Mouse (Mus musculus) cerebellum, adult 9-10 months (tissue): ENCODE measurements around the gene Gsk3a.

ENCODE experiments used
- DNase-seq: peaks from one replicate; pipeline ENCODE4 v3.0.0; 2022

The Gsk3a gene

DNA sequence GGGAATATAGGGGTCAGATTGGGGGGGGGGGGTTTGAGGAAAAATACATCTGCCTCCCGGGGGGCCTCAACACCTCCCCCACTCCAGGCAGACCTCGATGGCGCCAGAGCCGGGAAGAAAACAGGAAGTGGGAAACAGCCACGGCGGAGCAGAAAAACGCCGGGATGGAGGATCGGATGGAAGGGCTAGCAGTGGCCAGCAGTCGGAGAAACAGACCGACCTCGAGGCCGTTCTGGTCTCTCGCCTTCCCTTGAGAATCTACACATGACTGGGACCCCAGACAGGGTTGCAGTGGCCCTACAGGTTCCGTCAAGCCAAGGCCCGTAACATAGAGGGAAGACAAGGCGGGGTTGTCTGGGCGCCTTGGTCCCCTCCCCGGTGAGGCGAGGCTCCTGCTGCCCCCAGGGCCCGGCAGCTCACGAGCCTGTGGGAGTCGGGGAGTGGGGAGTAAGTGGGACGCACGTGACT is 11.2 kb upstream of the Gsk3a start:
- peak; percentile 73 for DNase-seq

DNA sequence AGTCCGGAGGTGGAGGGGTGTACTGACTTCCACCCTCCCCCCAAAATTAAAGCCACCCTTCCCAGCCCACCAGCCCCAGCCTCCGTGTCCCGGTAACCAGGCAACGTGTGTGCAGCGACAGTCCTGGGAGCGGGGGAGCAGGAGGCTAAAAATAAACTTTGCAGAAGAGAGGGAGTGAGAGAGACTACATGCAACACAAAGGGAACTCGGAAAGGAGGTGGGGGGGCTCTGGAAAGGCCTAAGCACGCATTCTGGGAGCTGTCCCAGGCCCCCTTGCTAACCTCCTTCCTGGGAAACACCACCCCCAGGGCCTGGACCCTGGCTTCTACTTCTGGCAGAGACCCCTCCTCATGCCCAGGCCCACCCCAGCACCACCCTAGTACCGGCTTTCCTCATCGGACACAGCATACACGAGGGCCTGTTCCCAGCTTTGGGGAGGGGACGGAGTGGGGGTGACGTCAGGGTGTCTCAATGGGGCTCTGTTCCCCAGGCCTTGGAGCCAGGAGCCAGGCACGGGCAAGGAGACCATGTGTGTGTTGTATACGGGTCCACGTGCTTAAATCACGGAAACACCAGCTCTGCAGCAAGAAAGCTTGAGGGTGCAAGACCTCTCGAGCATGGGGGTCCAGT is 10.5 kb upstream of the Gsk3a start:
- DNase-seq: peak; percentile 74

DNA sequence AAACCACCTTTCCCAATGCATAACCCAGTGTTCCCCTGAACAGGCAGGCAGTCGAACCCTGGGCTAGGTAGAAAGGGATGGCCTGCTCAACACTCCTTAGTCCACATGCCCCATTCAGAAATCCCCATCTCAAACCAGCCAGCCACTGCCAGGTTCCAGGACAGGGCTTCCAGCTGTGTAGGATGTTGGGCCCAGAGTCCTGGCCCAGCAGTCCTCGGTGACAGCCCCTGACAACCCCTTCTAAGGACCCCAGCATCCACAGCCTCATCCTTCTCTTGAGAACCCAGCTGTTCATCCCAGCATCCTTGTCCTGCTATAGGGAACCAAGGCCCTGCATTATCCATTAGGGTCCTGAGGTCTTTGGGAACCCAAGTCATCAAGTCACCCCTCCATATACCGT is 9.8 kb upstream of the Gsk3a start:
- DNase-seq: peak; percentile 45

DNA sequence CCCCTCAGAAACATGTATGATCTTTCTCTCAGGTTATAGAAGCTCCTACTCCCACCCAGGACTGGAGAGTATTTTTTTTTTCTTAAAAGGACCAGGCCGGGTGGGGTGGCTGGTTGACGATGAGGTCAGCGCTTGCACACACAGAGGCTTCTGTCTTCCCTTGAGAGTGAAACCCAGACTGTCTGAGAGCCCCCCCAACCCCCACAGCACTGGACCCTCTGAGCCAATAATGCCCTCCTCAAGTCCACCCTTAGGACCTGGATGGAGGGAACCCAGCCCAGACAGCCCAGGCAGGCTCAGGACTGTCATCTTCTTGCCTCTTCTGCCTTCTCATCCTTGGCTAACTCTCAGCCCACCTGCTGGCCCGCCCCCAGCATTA is 9.1 kb upstream of the Gsk3a start:
- DNase-seq: peak; percentile 54

DNA sequence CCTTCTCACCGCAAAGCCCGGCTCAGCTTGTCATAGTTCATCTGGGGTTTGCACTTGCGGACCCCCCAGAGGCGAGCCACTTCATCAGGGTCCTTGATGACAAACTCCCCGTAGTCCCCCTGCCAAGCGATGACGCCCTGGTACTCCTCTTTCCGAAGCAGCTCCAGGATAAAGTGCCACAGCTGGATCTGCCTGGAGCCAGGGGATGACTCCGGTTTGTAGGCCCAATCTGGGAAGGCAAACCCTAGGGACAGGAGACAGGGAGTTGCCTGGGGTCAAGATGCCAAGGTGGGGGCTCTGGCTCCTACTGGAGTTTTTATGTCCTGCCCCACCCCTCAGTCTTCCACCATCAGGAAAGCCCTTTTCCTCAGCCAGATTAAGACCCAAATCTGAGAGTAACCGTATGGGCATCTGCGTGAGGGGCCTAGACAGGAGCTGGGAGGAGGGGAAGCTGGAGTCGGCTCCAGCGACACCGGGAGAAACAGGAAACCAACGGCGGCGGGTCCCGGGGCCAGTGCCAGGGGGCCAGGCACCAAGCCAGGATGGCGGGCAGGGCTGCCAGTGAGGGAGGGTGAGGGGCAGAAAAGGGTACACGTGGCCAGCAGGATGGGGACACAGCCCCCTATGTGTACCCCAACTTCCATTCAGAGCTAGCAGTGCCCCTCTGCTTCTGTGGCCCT is 8.6 kb upstream of the Gsk3a start:
- peak; percentile 63 for DNase-seq

DNA sequence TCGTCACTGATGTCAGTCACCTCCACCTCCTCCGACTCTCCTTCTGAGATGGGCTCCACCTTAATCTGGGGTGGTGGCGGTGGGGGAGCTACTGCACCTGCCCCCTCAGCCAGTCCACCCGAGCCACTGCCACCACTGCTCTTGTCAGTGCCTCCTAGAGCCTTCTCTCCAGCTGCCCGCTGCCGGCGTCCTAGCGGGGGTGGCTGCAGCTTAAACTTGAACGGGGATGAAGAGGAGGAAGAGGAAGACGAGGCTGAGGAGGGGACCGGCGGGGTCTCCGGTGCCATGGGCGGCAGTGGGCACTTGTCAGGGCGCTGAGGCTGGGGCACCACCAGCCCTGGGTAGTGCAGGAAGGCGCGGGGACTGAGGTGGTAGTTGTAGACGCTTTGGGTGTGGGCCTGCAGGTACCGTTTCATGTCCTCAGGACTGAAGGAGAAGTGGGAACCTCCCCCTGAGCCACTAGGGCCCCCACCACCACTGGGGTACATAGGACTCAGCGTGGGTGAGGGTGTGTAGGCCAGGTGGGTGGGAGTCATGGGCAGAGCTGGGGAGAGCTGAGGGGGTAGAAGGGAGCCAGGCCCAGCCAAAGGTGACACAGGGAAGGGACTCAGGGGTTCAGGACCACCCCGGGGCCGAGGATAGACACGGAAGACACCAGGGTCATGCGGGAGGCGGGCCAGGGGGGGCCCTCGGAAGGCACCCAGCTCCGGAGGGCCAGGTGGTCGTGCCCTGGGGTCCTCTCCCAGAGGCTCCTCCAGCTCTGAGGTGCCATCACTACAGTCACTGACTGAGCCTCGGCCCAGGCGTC is 7.1 kb upstream of the Gsk3a start:
- peak; percentile 48 for DNase-seq

DNA sequence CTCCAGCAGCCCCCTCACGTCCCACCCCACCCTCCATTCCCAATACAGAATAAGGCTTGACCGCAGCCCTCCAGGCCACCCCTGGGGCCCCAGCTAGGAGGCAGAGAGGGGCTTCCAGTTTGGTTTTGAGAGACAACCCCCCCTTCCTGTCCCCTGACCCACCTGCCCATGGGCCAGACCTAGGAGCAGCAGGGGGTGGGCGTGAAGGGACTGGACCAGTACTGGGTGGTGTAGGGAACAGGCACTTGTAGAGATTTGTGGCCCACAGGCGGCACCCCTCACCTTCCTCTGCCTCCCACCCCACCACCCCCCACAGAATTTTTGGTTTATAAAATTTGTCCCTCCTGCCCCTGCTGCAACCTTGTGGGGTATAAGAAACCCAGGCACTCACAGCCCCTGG is 5.7 kb upstream of the Gsk3a start:
- DNase-seq: peak; percentile 51

DNA sequence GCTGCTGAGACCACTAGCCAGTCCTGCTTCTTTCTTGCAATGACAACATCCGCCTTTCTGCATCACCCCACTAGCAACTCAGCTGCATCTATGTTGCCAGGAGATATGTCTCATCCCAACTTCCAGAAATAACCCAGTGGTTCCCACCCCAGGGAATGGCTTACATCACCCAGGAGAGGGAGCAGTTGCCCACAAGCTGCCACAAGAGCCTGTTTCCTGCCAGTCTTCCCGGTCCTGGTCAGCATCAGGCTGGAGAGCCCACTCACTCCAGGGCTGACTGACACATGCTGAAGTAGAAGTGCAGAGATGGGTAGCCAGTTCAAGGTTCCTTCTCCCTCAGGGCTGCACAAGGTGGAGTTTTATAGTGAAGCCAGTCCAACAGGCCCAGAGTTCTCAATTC is 3.4 kb upstream of the Gsk3a start:
- peak; percentile 75 for DNase-seq

DNA sequence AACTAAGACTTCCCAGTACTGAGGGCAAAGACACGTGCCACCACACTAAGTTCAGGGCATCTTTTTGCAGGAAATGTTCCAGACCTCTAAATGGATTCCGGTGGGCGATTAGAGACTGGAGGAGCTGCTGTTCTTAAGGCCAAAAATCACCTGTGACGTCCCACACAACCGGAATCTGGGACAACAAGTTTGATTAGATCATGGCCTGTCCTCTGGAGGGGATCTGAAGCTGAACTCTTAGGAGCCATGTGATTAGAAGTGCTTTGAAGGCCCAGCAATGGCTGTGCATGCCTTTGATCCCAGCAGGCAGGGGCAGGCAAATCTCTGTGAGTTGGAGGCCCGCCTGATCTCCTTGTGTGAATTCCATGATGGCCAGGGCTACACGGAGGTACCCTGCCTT is 3.0 kb upstream of the Gsk3a start:
- DNase-seq: peak; percentile 67

DNA sequence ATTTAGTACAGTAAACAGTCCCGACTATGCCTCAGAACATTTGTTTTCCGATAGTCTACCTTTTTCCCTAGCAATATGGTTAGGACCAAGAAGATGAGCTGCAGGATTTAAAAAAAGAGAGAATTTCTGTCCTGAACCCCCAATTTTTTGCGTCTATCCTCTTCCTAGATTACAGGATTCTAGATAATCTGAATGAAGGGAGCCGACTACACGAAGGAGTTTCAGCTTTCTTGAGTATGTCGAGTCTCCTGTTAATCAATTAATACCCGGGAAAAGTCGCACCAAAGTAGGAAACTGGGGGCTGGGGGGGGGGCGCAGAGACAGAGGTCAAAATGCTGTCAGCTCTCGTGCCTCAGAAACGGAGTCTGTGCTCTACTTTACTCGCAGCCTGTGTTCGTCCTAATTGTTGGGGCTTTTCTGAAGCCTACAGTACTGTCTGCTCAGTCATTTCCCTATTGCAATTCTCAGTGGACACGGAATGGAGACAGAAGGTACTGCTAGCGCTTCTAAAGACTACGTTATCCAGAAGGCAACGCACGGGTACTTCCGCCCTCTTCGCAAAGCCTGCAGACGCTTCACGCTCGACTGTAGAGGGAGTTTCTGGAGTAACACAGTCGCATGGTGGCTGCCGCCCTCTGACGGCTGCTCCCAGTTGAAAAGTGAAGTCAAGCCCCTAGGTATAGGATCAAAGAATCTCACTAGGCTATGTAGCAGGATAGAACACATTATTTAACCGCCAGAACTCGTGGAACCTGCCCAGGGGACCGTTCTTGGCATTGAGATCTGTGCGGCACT is 1.4 kb upstream of the Gsk3a start:
- DNase-seq: peak; percentile 92

DNA sequence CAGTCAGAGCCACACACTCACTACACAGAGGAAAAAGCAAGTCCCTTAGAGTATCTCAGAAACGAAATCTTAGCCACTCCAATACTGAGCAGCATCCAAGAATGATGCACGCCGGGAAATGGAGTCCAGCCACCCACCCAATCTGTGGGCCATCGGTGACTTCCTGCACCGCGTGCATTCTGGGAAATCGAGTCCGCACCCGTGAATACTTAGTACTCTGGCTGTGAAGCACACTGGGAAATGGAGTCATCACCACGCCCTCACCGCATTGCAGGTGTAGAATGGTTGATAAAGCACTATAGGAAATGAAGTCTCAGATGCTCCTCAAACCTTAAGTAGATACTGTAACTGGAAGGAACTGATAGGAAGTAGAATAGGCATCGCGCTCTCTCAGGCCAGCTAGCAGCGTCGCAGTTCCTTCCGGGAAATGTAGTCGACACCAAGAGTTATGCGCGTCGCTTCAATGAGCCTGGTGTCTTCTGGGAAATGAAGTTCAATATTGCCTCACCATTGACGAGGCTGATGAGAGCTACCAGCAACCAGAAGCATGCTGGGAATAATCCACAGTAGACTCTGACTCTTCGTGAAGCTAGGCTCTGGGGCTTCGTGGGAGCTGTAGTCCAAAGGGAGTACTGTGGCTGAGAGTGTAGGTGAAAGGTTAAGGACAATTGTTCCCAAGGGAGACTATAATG is 510 bp upstream of the Gsk3a start:
- peak; percentile 98 for DNase-seq

DNA sequence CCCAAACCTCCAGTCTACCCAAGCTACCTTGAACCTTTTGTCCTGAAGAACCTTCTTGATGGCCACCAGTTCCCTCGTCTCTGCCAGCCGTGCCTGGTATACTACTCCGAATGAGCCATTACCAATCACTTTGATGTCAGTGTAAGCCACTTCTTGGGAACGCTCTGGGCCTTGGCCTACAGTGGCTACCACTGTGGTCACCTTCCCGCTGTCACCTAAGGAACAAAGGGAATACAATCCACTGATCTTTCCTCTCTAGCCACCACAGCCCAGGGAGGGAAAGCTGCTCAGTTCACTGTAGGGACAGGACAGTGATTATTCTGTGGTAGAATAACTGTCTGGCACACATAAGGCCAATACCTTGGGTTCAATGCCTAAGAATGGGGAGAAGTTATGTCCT is 2.1 kb downstream of the Gsk3a start:
- peak; percentile 53 for DNase-seq

DNA sequence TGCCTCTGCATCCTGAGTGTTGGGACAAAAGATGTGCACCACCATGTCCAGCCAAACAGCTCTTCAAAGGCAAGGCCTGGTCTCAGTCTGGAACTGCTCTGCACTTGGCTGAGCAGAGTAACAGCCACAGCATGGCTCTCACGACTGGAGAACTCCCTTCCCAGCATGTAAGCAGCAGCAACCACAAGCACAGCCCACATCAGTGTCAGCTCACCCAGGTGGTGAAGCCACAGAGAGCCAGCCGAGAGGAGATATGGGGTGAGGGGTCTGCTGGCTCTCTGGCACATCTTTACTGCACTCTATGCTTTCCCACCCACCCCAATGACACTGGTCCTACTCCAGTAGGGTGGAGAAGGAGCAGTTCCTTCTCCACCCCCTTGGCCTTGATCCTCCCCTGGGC is 4.6 kb downstream of the Gsk3a start:
- no peak for DNase-seq

DNA sequence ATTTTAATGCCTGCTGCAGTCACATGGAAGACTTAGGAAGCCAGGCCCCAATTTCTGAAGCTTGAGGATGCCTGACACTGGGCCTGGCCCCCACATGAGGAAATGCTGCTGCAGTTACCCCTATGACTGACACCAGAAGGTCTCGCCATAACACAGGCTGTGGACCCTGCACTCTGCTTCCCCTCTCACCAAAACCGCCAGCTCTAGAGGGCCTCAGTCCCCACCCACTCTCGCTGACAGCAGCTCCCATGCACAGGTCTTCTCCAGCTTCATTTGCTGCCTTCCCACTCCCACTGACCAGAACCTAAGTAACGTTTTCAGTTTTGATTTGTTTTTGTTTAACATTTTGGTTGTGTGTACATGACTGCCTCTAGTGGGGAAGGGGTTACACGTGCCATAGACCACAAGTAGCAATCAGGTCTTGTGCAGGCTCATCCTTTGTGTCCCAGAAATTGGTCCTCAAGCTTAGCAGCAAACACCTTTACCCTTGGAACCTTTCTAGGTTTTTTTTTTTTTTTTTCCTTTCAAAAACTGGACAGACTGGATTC is 5.5 kb downstream of the Gsk3a start:
- DNase-seq: no peak

DNA sequence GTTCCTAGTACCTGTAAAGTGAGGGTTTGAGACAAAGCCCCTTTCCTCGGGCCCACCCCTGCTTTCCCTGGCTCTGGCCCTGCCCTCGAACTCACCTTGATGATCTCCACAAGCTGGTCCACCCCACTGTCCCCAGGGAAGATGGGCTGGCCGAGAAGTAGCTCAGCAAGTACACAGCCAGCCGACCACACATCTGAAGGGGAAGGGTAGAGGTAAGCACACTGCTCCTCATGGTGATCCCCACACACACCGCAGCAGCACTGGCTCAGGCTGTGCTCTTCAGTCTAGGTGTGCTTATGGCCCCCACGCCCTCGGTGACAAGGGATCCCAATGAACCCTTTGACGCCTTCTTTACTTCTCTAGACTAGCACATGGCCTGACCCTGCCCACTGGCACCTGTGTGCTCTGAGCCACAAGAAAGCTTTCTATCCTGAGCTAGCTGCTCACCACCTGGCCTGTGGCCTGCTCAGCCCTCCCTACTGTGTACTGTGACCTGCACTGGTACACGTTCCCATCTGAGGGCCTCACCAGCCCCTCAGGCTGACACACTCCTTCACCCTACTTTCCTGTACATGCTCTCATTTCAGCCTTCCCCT is 6.9 kb downstream of the Gsk3a start:
- no peak for DNase-seq

DNA sequence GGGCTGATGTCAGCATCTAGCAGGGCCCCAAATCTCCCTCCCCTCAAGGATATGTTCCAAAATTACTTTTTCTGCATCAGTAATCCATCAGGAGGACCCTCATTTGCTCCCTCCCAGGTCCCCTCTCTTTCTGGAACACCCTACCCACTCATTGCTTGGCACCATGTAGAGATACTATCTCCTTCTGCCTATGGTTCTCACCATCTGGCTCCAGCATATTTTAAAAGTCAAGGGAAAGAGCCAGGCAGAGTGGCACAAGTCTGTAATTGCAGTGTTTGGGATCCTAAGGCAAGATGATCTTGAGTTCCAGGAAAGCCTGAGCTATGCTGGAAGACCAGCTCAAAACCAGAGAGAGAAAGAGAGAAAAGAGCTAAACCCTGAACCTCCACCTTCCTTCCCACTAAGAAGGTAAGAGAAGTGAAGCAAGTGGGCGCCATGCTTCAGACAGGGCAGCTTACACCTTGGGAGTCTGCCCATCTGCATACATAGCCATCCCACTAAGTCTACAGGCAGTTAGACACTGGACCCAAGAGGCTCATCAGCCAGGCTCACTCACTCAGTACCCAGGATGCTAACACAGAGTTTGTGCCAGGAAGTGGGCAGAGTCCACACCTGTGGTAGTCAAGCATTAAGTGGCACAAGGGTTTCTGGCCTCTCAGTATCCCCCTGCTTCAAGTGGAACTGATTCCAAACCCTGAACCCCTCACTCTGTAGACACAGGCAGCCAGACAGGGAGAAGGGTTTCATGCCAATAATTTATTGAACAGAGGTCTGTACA is 9.9 kb downstream of the Gsk3a start:
- DNase-seq: no peak

DNA sequence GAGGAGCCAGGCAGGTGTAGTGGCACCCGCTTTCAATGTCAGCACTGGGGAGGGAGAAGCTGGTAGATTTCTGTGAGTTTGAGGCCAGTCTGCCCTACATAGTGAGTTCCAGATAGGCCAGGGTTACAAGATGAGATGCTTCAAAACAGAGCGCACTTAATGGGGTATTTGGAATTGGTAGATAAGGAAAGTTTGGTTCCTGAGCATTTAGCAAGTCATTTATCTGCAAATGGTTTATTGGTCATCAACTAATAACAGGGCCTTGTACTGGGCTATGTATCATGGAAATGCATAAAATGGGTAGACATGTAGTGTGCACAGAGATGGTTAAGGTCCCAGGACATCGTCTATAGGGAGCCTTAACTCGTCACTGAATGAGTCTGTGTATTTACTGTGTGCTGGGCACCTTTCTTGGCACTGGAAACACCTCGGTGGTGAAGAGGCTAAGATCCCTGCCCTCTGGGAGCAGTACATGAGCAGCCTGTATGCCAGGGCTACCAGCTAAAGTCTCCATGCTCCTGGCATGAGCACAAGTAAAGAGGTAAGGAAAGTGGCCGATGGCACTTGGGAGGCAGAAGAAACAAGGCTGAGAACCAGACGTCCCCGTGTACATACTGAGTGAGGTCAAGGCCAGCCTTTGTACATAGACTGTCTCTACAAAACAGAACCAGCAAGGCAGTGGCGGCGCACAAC is 15.2 kb downstream of the Gsk3a start:
- peak; percentile 54 for DNase-seq

DNA sequence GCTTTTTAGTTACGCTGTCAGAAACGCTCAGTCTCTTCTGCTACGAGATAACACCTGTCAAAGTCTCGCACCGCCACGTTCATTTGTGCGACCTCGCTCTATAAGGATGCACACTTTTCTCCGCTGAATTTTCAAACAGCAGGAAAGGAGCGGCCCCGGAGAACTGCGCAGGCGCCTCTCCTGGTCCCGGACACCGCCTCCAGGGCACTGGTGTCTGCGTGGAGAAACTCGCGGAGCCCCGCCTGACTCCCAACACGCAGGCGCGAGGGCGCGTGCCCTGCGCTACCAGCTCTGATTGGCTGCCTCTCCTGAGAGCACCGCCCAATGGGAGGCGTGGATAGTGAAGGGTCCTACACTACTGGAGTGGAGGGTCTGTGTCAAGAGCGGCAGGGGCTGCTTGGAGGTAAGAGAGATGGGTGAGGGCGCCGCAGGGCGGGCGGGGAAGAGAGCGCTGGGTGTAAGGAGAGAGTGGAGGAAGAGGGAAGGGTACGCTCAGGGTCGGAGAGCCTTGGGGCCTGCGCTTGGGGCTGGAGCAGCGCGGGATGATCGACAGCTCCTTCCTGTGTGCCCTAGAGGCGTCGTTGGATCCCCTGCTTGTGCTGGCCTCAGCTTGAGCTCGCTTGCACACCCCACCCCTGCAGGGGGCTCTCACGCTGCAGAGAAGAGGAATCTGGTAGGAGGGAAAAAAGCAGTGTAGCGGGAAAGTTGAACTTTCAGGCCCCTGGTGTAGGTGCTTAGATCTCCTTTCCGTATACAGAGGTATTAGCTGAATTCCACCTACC is 16.4 kb downstream of the Gsk3a start, which contains the start of gene Zfp526:
TSS of gene Zfp526 (plus strand) at position 324 of the 782 bp plus-strand sequence.
- peak; percentile 97 for DNase-seq

DNA sequence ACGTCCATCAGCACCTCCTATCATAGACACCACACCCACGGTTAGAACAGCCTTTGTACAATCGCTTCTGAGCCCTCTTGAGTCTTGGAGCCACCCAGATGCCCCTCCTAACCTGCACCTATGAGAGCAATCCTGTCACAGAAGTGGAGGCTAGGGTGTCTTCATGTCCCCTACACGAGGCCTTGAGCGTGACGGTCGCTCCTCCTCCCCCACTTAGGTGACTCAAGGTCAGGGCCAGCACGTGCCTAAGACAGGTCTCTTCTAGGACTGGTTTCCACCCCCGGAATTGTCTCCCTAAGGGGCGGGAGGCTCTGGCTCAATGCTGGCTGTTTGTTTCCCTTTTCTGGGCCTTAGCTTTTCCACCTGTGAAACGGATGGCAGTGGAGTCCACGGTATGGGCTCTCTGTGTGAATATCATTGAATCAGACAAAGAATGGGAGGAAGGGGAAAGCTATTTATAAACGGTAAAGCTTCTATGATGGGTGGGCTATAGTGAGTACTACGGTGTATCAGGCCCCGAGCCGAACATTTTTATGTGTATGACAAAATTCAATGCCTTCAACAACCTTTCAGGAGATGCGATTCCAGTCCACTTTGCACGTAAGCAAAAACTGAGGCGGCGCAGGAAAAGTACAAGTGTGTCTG is 17.1 kb downstream of the Gsk3a start, which contains the start of gene Dedd2:
TSS of gene Dedd2 (minus strand) at position 159 of the 645 bp plus-strand sequence.
- no peak for DNase-seq
